Mouse (Mus musculus) heart, adult 11 months (tissue): ENCODE measurements around the gene Timm17b.
A peak's percentile ranks its signal among the peaks of the same experiment; 100 is the strongest.

Experiments
- DNase-seq: peaks from one replicate; pipeline ENCODE4 v3.0.0; 2022

Gene Timm17b

GRCm38 (mm10) chrX:7922032-7922431 is 22.9 kb downstream of the Timm17b start:
- no peak for DNase-seq

GRCm38 (mm10) chrX:7926266-7926665 is 27.1 kb downstream of the Timm17b start:
- DNase-seq = no peak

GRCm38 (mm10) chrX:7927116-7927515 is 28.0 kb downstream of the Timm17b start:
- no peak for DNase-seq

GRCm38 (mm10) chrX:7928270-7928790 is 29.2 kb downstream of the Timm17b start, which contains the start of gene Eras:
TSS of gene Eras (minus strand) at chrX:7928607.
- DNase-seq = no peak

GRCm38 (mm10) chrX:7936874-7937273 is 37.7 kb downstream of the Timm17b start:
- no peak for DNase-seq

- no peak for DNase-seq
These were observed 38.5 kb downstream of the Timm17b start for GRCm38 (mm10) chrX:7937667-7938066.

- no peak for DNase-seq
These were observed 46.5 kb downstream of the Timm17b start for GRCm38 (mm10) chrX:7945618-7946017.

GRCm38 (mm10) chrX:7947108-7947899 is 48.1 kb downstream of the Timm17b start, which contains the start of gene Hdac6:
TSS of gene Hdac6 (minus strand) at chrX:7947889.
- DNase-seq = peak; percentile 89

- DNase-seq = peak; percentile 100
These were observed 48.8 kb downstream of the Timm17b start for GRCm38 (mm10) chrX:7947900-7948492.

GRCm38 (mm10) chrX:7950091-7950490 is 50.9 kb downstream of the Timm17b start:
- no peak for DNase-seq
